Mouse (Mus musculus): ENCODE results near the gene Mki67. TPM values are rescaled to one million over a fixed set of nuclear protein-coding genes. Genes with fewer than 3 reads are reported as not detected.

Mki67 gene
- polyA plus RNA-seq, 1 experiment from 2014 or later = 65.6 TPM

DNA sequence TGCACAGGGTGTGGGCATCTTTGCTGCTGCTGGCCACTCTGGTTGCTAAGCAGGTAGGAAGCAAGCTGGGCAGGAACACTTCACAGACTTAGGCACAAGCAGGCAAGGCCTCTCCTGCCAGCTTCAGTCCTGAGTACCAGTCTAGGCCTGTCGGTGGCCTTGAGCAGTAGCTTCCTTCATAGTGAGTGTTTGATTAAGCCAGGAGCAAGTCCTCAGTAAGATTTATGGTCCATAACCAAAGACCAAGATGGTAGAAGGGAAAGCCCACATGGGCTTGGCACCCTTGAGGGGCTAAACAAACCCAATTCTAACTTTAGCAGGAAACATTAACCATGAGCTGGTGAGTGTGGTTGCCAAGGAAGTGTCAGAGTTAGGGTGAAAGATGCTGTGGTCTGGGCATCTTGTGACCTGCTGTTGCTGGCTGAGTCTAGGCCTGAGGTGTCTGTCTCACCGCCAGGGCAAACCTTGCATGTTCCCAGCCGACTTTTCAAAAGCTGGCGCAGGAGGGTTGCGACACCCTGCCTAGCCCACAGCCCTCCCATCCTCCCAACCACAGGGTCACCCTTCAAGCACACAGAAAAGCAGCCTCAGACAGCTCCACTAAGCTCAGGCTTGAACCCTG, 56.7 kb downstream of the Mki67 start:
- 83% methylated on average over 5 of the region's 5 CpGs for WGBS
- Histone ChIP-seq H3K27ac (replicated peaks; ENCODE audit: low read depth, low read length) (no peak overlapping the region), H3K4me1 (ENCODE audit: control insufficient read depth, insufficient read depth, low read length) (no peaks in the 10 kb centered on the region)

GRCm38 (mm10) chr7:135658150-135658549, 58.0 kb downstream of the Mki67 start:
- DNase-seq (ENCODE audit: low spot score) (no peak), ATAC-seq (replicated peaks; ENCODE audit: insufficient number of reproducible peaks, low FRiP score, low TSS enrichment, low read depth) (no peak)
- Histone ChIP-seq H3K4me1 (ENCODE audit: control insufficient read depth, insufficient read depth, low read length) (no peaks in the 10 kb centered on the region), H3K9ac (replicated peaks; ENCODE audit: low read length) (no peak overlapping the region), H3K27ac (replicated peaks; ENCODE audit: low read depth, low read length) (no peak overlapping the region), H3K27me3 (ENCODE audit: control insufficient read depth, insufficient read depth, low read length) (no peaks in the 10 kb centered on the region), H3K9me3 (replicated peaks; ENCODE audit: control insufficient read depth, low read length) (no peaks in the 10 kb centered on the region), H3K4me2 (ENCODE audit: low read depth, low read length) (no peak overlapping the region), H3K4me3 (ENCODE audit: low read depth, low read length) (no peak overlapping the region), H3K36me3 (replicated peaks; ENCODE audit: control insufficient read depth, insufficient read depth, low read depth, low read length) (no peaks in the 10 kb centered on the region)
- 92% methylated on average over 7 of the region's 7 CpGs for WGBS

More for the DNA sequence above, 56.7 kb downstream of the Mki67 start:
- H3K9ac ChIP-seq (replicated peaks; ENCODE audit: low read length) = no peak overlapping the region
- no peaks in the 10 kb centered on the region for H3K36me3 ChIP-seq (replicated peaks; ENCODE audit: control insufficient read depth, insufficient read depth, low read depth, low read length)
- H3K4me3 ChIP-seq (ENCODE audit: low read depth, low read length) = no peak overlapping the region
- ATAC-seq (replicated peaks; ENCODE audit: insufficient number of reproducible peaks, low FRiP score, low TSS enrichment, low read depth) (no peak), DNase-seq (ENCODE audit: low spot score) (no peak)
- no peak overlapping the region for H3K4me2 ChIP-seq (ENCODE audit: low read depth, low read length)
- H3K9me3 ChIP-seq (replicated peaks; ENCODE audit: control insufficient read depth, low read length) = no peaks in the 10 kb centered on the region
- no peaks in the 10 kb centered on the region for H3K27me3 ChIP-seq (ENCODE audit: control insufficient read depth, insufficient read depth, low read length)

DNA sequence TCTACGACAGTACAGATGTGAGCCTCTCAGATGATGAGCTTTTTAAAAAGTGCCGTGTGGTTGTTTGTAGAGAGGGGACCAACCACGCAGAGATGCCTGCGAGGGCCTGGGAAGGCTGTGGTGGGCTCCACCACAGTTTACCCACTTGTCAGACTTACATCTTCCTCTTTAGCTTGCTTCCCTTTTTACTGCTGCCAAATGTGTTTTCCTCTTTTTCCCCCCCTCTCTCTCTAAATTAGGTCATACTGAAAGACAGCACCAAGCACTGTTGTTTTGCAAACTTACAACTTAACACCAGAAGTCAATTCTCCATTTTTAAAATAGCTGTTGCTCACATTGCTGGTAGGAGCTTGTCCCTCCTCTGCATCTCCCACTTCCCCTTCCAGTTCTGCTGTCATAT, 61.0 kb downstream of the Mki67 start:
- WGBS = 89% methylated on average over 4 of the region's 4 CpGs
- no peak overlapping the region for H3K27ac ChIP-seq (replicated peaks; ENCODE audit: low read depth, low read length)

DNA sequence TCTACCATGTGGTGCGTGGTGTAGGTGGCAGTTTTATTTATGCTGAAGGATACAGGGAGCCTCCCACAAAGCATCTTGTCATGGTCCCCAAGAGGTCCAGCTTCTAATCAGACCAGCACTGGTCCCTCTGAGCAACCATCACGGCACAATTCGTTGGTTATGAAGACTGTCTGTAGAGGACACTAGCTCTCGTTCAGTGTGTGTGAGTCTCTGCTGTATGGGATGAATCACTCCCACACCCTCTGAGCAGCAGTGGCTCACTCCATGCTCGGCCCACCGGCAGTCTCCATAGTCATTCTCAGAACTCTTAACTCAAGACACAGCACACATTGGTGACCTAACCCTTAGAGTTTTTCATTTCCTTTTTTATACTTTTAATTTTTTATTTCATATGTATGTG, 61.9 kb downstream of the Mki67 start:
- 85% methylated on average over 6 of the region's 6 CpGs for whole genome bisulfite sequencing
- H3K4me2 ChIP-seq (ENCODE audit: low read depth, low read length) = no peak overlapping the region
- no peak overlapping the region for H3K9ac ChIP-seq (replicated peaks; ENCODE audit: low read length)
- no peaks in the 10 kb centered on the region for H3K27me3 ChIP-seq (ENCODE audit: control insufficient read depth, insufficient read depth, low read length)
- H3K27ac ChIP-seq (replicated peaks; ENCODE audit: low read depth, low read length) = no peak overlapping the region
- DNase-seq (ENCODE audit: low spot score) = no peak
- H3K4me3 ChIP-seq (ENCODE audit: low read depth, low read length) = no peak overlapping the region
- H3K9me3 ChIP-seq (replicated peaks; ENCODE audit: control insufficient read depth, low read length) = no peaks in the 10 kb centered on the region
- ATAC-seq (replicated peaks; ENCODE audit: insufficient number of reproducible peaks, low FRiP score, low TSS enrichment, low read depth) = no peak
- H3K4me1 ChIP-seq (ENCODE audit: control insufficient read depth, insufficient read depth, low read length) = no peaks in the 10 kb centered on the region
- H3K36me3 ChIP-seq (replicated peaks; ENCODE audit: control insufficient read depth, insufficient read depth, low read depth, low read length) = no peaks in the 10 kb centered on the region

More for the DNA sequence above, 61.0 kb downstream of the Mki67 start:
- no peaks in the 10 kb centered on the region for H3K27me3 ChIP-seq (ENCODE audit: control insufficient read depth, insufficient read depth, low read length)
- no peaks in the 10 kb centered on the region for H3K36me3 ChIP-seq (replicated peaks; ENCODE audit: control insufficient read depth, insufficient read depth, low read depth, low read length)
- no peak for ATAC-seq (replicated peaks; ENCODE audit: insufficient number of reproducible peaks, low FRiP score, low TSS enrichment, low read depth)
- H3K4me2 ChIP-seq (ENCODE audit: low read depth, low read length) = no peak overlapping the region
- no peak for DNase-seq (ENCODE audit: low spot score)
- no peaks in the 10 kb centered on the region for H3K4me1 ChIP-seq (ENCODE audit: control insufficient read depth, insufficient read depth, low read length)
- H3K9me3 ChIP-seq (replicated peaks; ENCODE audit: control insufficient read depth, low read length) = no peaks in the 10 kb centered on the region
- no peak overlapping the region for H3K4me3 ChIP-seq (ENCODE audit: low read depth, low read length)
- H3K9ac ChIP-seq (replicated peaks; ENCODE audit: low read length) = no peak overlapping the region

- no peak for ATAC-seq (replicated peaks; ENCODE audit: insufficient number of reproducible peaks, low FRiP score, low TSS enrichment, low read depth)
- no peak overlapping the region for H3K27ac ChIP-seq (replicated peaks; ENCODE audit: low read depth, low read length)
- no peaks in the 10 kb centered on the region for H3K9me3 ChIP-seq (replicated peaks; ENCODE audit: control insufficient read depth, low read length)
- no peaks in the 10 kb centered on the region for H3K27me3 ChIP-seq (ENCODE audit: control insufficient read depth, insufficient read depth, low read length)
- DNase-seq (ENCODE audit: low spot score) = no peak
- no peaks in the 10 kb centered on the region for H3K4me1 ChIP-seq (ENCODE audit: control insufficient read depth, insufficient read depth, low read length)
- no peak overlapping the region for H3K4me3 ChIP-seq (ENCODE audit: low read depth, low read length)
- no peak overlapping the region for H3K4me2 ChIP-seq (ENCODE audit: low read depth, low read length)
- no peaks in the 10 kb centered on the region for H3K36me3 ChIP-seq (replicated peaks; ENCODE audit: control insufficient read depth, insufficient read depth, low read depth, low read length)
- H3K9ac ChIP-seq (replicated peaks; ENCODE audit: low read length) = no peak overlapping the region
- 83% methylated on average over 7 of the region's 7 CpGs for WGBS
Observed at GRCm38 (mm10) chr7:135653601-135654000, 62.6 kb downstream of the Mki67 start.

DNA sequence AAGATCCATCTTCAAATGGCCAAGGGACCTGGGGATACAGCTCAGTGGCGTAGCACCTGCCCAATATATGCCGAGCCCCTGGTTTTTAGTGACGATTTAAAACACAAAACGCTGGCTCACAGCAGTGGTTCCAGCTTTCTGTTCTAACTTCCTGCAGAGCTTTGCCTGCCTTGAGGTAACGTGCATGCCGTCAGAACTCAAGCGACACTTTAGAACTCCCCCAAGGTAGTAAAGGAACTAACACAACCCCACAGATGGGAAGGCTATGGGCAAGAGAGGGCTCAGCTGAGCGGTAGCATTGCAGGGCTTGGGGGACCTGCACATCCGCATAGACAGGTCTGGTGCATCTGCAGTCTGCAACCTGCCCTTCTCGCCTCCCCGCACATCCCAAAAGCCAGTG, 63.4 kb downstream of the Mki67 start:
- Histone ChIP-seq H3K27me3 (ENCODE audit: control insufficient read depth, insufficient read depth, low read length) (no peaks in the 10 kb centered on the region), H3K27ac (replicated peaks; ENCODE audit: low read depth, low read length) (no peak overlapping the region), H3K36me3 (replicated peaks; ENCODE audit: control insufficient read depth, insufficient read depth, low read depth, low read length) (no peaks in the 10 kb centered on the region), H3K4me2 (ENCODE audit: low read depth, low read length) (no peak overlapping the region), H3K4me3 (ENCODE audit: low read depth, low read length) (no peak overlapping the region), H3K9me3 (replicated peaks; ENCODE audit: control insufficient read depth, low read length) (no peaks in the 10 kb centered on the region), H3K9ac (replicated peaks; ENCODE audit: low read length) (no peak overlapping the region), H3K4me1 (ENCODE audit: control insufficient read depth, insufficient read depth, low read length) (no peaks in the 10 kb centered on the region)
- no peak for ATAC-seq (replicated peaks; ENCODE audit: insufficient number of reproducible peaks, low FRiP score, low TSS enrichment, low read depth)
- DNase-seq (ENCODE audit: low spot score) = no peak
- 64% methylated on average over 11 of the region's 11 CpGs for WGBS

DNA sequence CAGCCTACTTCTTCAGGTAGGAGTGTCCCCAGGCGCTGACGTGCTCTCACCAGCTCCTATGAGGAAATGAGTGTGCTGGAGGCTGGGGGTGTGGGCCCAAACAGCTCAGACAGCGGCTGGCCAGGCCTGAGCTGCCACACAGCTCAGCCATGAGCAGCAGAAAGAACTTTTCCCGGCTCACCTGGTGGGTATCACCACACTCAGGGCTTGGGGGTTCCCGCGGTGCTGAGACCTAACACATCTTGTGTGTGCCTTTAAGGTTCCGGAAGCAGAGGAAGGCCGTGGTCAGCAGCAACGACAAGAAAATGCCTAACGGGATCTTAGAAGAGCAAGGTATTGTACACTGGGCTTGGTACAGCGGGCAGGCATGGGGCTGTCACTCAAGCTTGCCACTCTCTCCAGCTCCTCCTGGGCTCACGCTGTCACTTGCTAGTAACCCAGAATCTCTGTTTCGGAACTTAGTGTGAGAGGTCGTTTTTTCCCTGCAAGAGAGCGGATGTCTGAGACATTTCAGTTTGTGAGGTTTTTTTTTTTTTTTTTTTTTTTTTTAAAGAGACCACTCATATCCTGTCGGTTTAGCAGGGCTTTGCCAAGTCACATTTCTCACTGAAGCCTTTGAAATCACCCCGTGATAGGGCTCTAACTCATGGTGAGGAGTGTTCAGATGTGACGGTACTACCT, 64.2 kb downstream of the Mki67 start:
- Histone ChIP-seq H3K9me3 (replicated peaks; ENCODE audit: control insufficient read depth, low read length) (no peaks in the 10 kb centered on the region), H3K9ac (replicated peaks; ENCODE audit: low read length) (no peak overlapping the region), H3K36me3 (replicated peaks; ENCODE audit: control insufficient read depth, insufficient read depth, low read depth, low read length) (no peaks in the 10 kb centered on the region), H3K27ac (replicated peaks; ENCODE audit: low read depth, low read length) (no peak overlapping the region), H3K27me3 (ENCODE audit: control insufficient read depth, insufficient read depth, low read length) (no peaks in the 10 kb centered on the region), H3K4me1 (ENCODE audit: control insufficient read depth, insufficient read depth, low read length) (no peaks in the 10 kb centered on the region), H3K4me2 (ENCODE audit: low read depth, low read length) (no peak overlapping the region), H3K4me3 (ENCODE audit: low read depth, low read length) (no peak overlapping the region)
- ATAC-seq (replicated peaks; ENCODE audit: insufficient number of reproducible peaks, low FRiP score, low TSS enrichment, low read depth) (no peak), DNase-seq (ENCODE audit: low spot score) (no peak)
- WGBS = 62% methylated on average over 18 of the region's 18 CpGs

DNA sequence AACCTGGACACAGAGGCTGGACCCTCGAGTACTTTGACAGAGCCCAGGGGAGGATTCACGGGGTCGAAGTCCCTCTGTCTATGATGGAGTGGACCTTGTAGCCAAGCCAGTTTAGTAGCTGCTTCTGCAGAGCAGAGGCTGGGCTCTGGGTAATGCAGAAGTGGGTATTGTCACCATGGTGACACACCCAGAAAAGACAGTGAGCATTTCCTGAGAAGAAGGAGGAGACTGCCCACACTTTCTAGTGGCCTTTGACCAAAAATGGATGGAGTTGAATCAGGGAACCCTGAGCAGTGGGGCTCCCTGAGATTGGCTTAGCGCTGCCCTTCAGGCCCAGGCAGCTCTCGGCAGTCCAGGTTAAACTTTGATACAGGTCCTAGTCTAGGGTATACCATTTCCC, 66.1 kb downstream of the Mki67 start:
- no peak overlapping the region for H3K4me3 ChIP-seq (ENCODE audit: low read depth, low read length)
- ATAC-seq (replicated peaks; ENCODE audit: insufficient number of reproducible peaks, low FRiP score, low TSS enrichment, low read depth) (no peak), DNase-seq (ENCODE audit: low spot score) (no peak)
- no peaks in the 10 kb centered on the region for H3K9me3 ChIP-seq (replicated peaks; ENCODE audit: control insufficient read depth, low read length)
- WGBS = 83% methylated on average over 5 of the region's 5 CpGs
- H3K4me2 ChIP-seq (ENCODE audit: low read depth, low read length) = no peak overlapping the region
- H3K36me3 ChIP-seq (replicated peaks; ENCODE audit: control insufficient read depth, insufficient read depth, low read depth, low read length) = no peaks in the 10 kb centered on the region
- no peaks in the 10 kb centered on the region for H3K4me1 ChIP-seq (ENCODE audit: control insufficient read depth, insufficient read depth, low read length)
- H3K27ac ChIP-seq (replicated peaks; ENCODE audit: low read depth, low read length) = no peak overlapping the region
- H3K27me3 ChIP-seq (ENCODE audit: control insufficient read depth, insufficient read depth, low read length) = no peaks in the 10 kb centered on the region
- no peak overlapping the region for H3K9ac ChIP-seq (replicated peaks; ENCODE audit: low read length)

Measured in embryonic facial prominence, embryonic 11.5 days (tissue).